Mouse (Mus musculus) adrenal gland, postnatal 36 days (tissue): ENCODE measurements around the gene Fras1. TPM values are rescaled to one million over a fixed set of nuclear protein-coding genes. Genes with fewer than 3 reads are reported as not detected.

Source experiments
- DNase-seq, 2 experiments: peaks; one replicate each; pipeline ENCODE4 v3.0.0; 2021; ENCODE audit warnings: mixed read lengths in 1 of 2
- total RNA-seq, 2 experiments: library from RNA; stranded (reverse); gene quantifications; 2 replicates each; pipeline ENCODE4 v1.2.3; 2021

Gene Fras1
- total RNA-seq, 2 experiments from 2014 or later = 2.0 to 2.4 TPM

DNA sequence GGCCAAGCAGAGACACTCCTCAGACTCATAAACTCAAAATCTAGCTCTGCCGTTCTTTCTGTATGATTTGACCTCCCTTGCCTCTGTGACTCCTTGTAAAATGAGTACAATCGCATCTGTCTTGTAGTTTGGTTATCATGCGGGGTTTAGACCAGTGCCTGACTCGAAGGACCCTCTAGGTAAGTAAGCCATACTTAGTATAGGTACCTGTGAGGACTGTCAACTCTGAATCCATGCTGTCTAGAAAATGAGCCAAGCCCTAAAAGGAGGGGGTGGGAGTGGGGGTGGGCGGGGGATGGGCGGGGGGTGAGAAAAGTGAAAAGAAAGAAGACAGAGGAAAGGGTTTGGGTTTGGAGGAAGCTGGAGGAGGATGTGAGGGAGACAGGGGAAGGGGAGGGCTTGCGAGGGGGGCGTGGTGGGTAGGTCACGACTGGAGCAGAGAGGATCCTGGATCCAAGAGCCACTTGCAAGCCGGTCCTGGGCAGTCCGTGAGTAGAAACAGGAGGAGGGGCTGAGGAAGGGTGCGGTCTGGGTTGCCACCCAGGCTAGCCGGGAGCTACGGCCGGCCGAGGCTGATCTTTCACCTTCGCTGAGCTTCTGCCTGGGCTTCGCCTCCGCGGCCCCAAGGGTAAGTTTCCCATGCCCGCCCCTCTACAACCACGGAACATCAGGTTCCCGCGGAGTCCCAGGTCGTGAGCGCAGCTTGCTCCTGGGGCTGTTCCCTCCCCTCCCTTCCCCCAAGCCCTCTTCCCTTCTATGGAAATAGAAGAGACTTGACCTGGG is 419.4 kb downstream of the Fras1 start, which contains the start of gene Anxa3:
Gene Anxa3, plus strand, starts transcription at position 404 of the 783 bp plus-strand sequence.
- DNase-seq = peak; percentile 59 to 72

DNA sequence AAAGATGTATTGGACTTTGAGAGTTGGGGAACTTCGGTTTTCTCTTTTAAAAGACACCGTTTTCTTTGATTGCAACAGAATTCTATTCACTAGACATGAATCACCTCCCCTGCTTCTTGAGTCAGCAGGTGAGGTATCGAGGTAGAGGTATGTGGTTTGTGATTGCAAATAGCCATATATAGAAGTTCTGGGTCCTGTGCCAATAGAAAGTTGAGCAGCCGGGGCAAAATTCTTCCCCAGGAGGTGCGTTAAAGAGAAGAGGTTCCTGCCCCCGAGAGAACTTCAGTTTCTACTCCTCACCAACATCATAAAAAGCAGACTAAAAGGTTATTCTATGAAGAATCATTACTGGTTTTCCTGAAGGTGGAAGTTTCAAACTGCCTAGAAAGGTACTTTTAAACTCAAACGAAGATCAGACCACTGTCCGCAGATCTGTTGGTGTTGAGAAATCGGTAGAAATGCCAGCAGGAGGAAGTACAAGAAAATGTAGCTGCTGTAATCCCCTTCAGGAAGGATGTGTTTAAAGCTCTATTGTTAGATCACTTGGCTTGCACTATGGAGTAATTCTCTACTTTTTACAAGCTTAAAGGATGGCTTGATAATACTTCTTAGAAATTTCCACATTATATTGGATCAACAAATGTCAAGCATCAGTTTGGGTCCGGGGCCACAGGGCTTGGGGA is 420.3 kb downstream of the Fras1 start:
- DNase-seq = no peak

GRCm38 (mm10) chr5:96795752-96796151 is 422.0 kb downstream of the Fras1 start:
- DNase-seq = no peak

DNA sequence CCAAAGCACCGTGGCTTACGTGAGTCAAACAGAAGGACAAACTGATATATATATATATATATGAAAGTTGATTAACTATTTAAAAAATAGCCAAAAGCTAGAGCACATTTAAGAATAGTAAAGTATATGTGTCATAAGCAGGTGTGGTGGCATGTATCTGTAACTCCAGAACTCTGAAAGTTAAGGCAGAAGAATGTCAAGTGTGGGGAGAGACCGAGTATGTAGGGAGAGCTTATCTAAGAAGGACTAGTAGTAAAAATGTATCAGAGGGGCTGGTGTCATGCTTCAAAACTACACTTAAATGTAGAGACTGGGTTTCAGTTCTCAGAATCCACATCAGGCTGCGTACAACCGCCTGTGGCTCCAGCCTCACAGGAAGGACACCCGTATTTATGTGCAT is 423.7 kb downstream of the Fras1 start:
- no peak for DNase-seq

- no peak for DNase-seq
These were observed 425.4 kb downstream of the Fras1 start for GRCm38 (mm10) chr5:96799165-96799564.

- DNase-seq = no peak
These were observed 426.2 kb downstream of the Fras1 start for GRCm38 (mm10) chr5:96799969-96800368.

DNA sequence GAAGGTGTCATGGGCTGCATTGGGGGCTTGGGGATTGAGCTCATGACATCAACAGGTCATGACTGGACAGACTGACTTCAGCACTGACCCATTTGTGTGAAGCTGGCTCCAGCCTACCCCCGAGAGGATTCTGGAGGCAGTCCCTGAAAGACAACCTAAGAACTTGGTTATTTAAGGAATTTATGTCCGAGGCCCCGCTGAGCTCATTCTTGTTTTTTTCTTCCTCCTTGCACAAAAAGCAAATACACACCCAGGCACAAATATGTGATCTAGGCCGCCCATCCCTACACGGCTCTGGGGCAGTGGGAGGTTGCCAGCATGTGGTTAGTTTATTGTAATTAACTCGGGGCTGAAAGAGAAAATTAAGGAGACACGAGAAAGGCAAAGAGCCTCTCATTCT is 428.4 kb downstream of the Fras1 start:
- DNase-seq = no peak

GRCm38 (mm10) chr5:96803091-96803490 is 429.3 kb downstream of the Fras1 start:
- DNase-seq = peak in 1 of 2 experiments; percentile 20

- peak; percentile 10 to 48 for DNase-seq
These were observed 430.5 kb downstream of the Fras1 start for GRCm38 (mm10) chr5:96804304-96804703.

DNA sequence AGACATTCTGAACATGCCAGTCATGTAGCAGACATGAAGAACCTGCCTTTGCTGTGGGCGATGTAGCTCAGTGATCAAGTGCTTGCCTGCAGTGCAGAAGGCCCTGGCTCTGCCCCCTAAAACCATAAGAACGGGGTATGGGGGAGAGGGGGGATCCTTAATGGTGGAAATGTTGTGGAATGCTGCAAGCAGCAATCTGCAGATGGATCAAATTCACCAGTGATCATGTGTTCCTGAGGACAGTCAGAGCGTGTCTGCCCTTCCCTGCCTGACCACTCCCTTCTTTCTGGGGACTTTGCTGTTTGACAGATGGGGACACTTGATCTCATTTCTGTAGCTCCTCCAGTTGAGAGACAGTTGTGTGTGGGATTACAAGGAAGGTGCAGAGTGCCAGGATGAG is 431.1 kb downstream of the Fras1 start:
- DNase-seq = no peak

DNA sequence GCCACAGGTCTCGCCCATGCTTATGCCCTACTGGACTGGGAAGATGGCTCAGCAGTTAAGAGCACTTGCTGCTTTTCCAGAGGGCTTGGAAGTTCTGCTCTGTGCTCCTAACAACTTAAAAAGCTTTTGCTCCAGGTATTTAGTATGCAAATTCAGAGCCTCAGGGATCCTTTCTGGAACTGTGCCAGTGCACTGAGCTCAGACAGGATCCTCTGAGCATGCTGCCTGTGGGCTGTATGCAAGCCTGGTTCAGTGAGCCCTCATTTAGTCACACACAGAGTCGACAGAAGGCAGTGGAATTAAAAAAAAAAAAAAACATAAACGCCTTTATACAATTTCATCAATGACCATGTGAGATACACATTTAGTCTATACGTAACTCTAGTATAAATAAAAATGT is 436.9 kb downstream of the Fras1 start:
- DNase-seq = no peak

- DNase-seq = no peak
These were observed 451.1 kb downstream of the Fras1 start for GRCm38 (mm10) chr5:96824769-96825327.

DNA sequence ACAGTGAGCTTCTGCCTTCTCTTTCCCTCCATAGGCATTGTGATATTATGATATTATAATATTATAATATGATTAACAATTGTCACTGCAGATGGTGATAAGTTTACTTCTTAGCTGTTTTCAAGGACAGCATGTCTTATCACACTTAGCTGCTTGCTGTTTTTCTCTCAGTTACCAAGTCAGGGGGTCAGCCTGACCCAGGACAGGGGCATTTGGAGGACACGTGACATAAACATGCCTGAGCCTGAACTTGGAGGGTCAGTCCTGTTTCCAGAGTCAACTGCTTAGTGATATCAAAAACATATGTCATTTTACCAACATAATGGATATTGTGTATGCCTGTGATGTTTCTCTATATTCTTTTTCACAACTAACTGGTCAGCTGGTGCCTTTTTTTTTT is 453.4 kb downstream of the Fras1 start:
- DNase-seq = no peak

Other genes starting within 250 kb of the Fras1 start
- 100 to 1,000 TPM in 1 of 2 experiments, 10 to 100 TPM in 1; 80.4 to 106 TPM for gene Cnot6l, start 209.8 kb upstream of the Fras1 start, total RNA-seq
- gene Mrpl1, start 164.5 kb upstream of the Fras1 start, total RNA-seq = 10 to 100 TPM; 21.1 to 22.8 TPM